Mouse (Mus musculus): ENCODE data around the gene Cntnap1. TPM values are rescaled to one million over a fixed set of nuclear protein-coding genes. Genes with fewer than 3 reads are reported as not detected.

Cntnap1 gene
- total RNA-seq, 2 experiments from 2014 or later, result 169 to 171 TPM

GRCm38 (mm10) chr11:101229361-101229900, 59.1 kb downstream of the Cntnap1 start:
- no peak for DNase-seq (ENCODE audit: low spot score in 2 of 2)
- Histone ChIP-seq H3K4me3 (no peak overlapping the region), H3K27ac (peak overlapping the region; percentile 90)
- TF ChIP-seq CTCF (conservative IDR thresholded peaks at IDR 0.05), result no peak

GRCm38 (mm10) chr11:101230061-101230511, 59.8 kb downstream of the Cntnap1 start:
- peak; percentile 30 to 48 for DNase-seq (ENCODE audit: low spot score in 2 of 2)
- no peak overlapping the region for H3K4me3 ChIP-seq
- no peak for TF ChIP-seq CTCF (conservative IDR thresholded peaks at IDR 0.05)
- H3K27ac ChIP-seq, result peak overlapping the region; percentile 90

GRCm38 (mm10) chr11:101230526-101230925, 60.2 kb downstream of the Cntnap1 start:
- TF ChIP-seq CTCF (conservative IDR thresholded peaks at IDR 0.05), result no peak
- no peak for DNase-seq (ENCODE audit: low spot score in 2 of 2)
- Histone ChIP-seq H3K27ac (peak overlapping the region; percentile 90), H3K4me3 (peak overlapping the region; percentile 32)

- Histone ChIP-seq H3K27ac (peak overlapping the region; percentile 90), H3K4me3 (peak overlapping the region; percentile 32)
- DNase-seq (ENCODE audit: low spot score in 2 of 2), result no peak
- no peak; the same call in 1 of the 2 replicates for TF ChIP-seq CTCF (conservative IDR thresholded peaks at IDR 0.05)
These were observed 60.9 kb downstream of the Cntnap1 start for GRCm38 (mm10) chr11:101230991-101231871.

GRCm38 (mm10) chr11:101232010-101232839, 61.9 kb downstream of the Cntnap1 start:
- TF ChIP-seq CTCF (conservative IDR thresholded peaks at IDR 0.05), result no peak
- peak overlapping the region; percentile 90 for H3K27ac ChIP-seq
- peak overlapping the region; percentile 32; the same call in 1 of the 2 replicates for H3K4me3 ChIP-seq
- DNase-seq (ENCODE audit: low spot score in 2 of 2), result no peak

- Histone ChIP-seq H3K4me3 (no peak overlapping the region), H3K27ac (no peak overlapping the region)
- no peak for TF ChIP-seq CTCF (conservative IDR thresholded peaks at IDR 0.05)
- DNase-seq (ENCODE audit: low spot score in 2 of 2), result no peak
These were observed 62.9 kb downstream of the Cntnap1 start for GRCm38 (mm10) chr11:101233240-101233639.

- H3K27ac ChIP-seq, result no peak overlapping the region
- no peak overlapping the region for H3K4me3 ChIP-seq
- no peak for TF ChIP-seq CTCF (conservative IDR thresholded peaks at IDR 0.05)
- DNase-seq (ENCODE audit: low spot score in 2 of 2), result no peak
These were observed 63.8 kb downstream of the Cntnap1 start for GRCm38 (mm10) chr11:101234124-101234523.

GRCm38 (mm10) chr11:101235429-101235828, 65.1 kb downstream of the Cntnap1 start:
- Histone ChIP-seq H3K27ac (no peak overlapping the region), H3K4me3 (no peak overlapping the region)
- TF ChIP-seq CTCF (conservative IDR thresholded peaks at IDR 0.05), result peak; percentile 51
- DNase-seq (ENCODE audit: low spot score in 2 of 2), result no peak

GRCm38 (mm10) chr11:101236782-101237181, 66.5 kb downstream of the Cntnap1 start:
- Histone ChIP-seq H3K27ac (no peak overlapping the region), H3K4me3 (no peak overlapping the region)
- no peak for DNase-seq (ENCODE audit: low spot score in 2 of 2)
- TF ChIP-seq CTCF (conservative IDR thresholded peaks at IDR 0.05), result no peak

- TF ChIP-seq CTCF (conservative IDR thresholded peaks at IDR 0.05), result no peak
- peak overlapping the region; percentile 90 for H3K27ac ChIP-seq
- H3K4me3 ChIP-seq, result no peak overlapping the region
- DNase-seq (ENCODE audit: low spot score in 2 of 2), result peak in 1 of 2 experiments; percentile 39
These were observed 67.8 kb downstream of the Cntnap1 start for GRCm38 (mm10) chr11:101238071-101238647.

Small RNA genes lying within 50 kb of the gene (microRNA-seq; reads per million reads assigned to microRNA genes)
- 0 reads per million in 2 experiments for gene Gm27626

Other genes starting within 250 kb of the Cntnap1 start
- gene Stat3, start 231.0 kb upstream of the Cntnap1 start, total RNA-seq (2021), result 10 to 100 TPM; 39.5 to 42.3 TPM
- gene Cavin1, start 199.6 kb upstream of the Cntnap1 start, total RNA-seq (2021), result 10 to 100 TPM; 14.3 to 16.3 TPM
- 100 to 1,000 TPM; 457 to 476 TPM for gene Atp6v0a1, start 161.1 kb upstream of the Cntnap1 start, total RNA-seq (2021)
- 1 to 10 TPM; 8.7 to 9.6 TPM for gene Naglu, start 100.5 kb upstream of the Cntnap1 start, total RNA-seq (2021)
- gene Hsd17b1, start 92.1 kb upstream of the Cntnap1 start, total RNA-seq (2021), result under 1 TPM; 0.71 to 0.92 TPM
- gene Coasy, start 88.0 kb upstream of the Cntnap1 start, total RNA-seq (2021), result 10 to 100 TPM; 24.9 to 25.8 TPM
- 10 to 100 TPM; 40.0 to 41.1 TPM for gene Mlx, start 83.2 kb upstream of the Cntnap1 start, total RNA-seq (2021)
- gene Psmc3ip, start 75.1 kb upstream of the Cntnap1 start, total RNA-seq (2021), result 1 to 10 TPM; 4.4 to 4.7 TPM
- gene Retreg3, start 50.6 kb upstream of the Cntnap1 start, total RNA-seq (2021), result 10 to 100 TPM; 55.0 to 56.6 TPM
- gene Tubg1, start 50.6 kb upstream of the Cntnap1 start, total RNA-seq (2021), result 10 to 100 TPM; 41.7 to 42.6 TPM
- 10 to 100 TPM; 40.2 to 44.5 TPM for gene Tubg2, start 14.6 kb upstream of the Cntnap1 start, total RNA-seq (2021)
- gene Plekhh3, start 828 bp downstream of the Cntnap1 start, total RNA-seq (2021), result 10 to 100 TPM; 14.5 to 15.4 TPM
- gene Ccr10, start 4.9 kb downstream of the Cntnap1 start, total RNA-seq (2021), result not detected
- 10 to 100 TPM; 73.6 to 81.8 TPM for gene Ezh1, start 55.9 kb downstream of the Cntnap1 start, total RNA-seq (2021)
- gene Ramp2, start 75.5 kb downstream of the Cntnap1 start, total RNA-seq (2021), result 10 to 100 TPM; 62.2 to 68.0 TPM
- 10 to 100 TPM; 68.8 to 69.4 TPM for gene Vps25, start 83.2 kb downstream of the Cntnap1 start, total RNA-seq (2021)
- gene Wnk4, start 90.0 kb downstream of the Cntnap1 start, total RNA-seq (2021), result 10 to 100 TPM; 11.3 to 11.4 TPM
- gene Cntd1, start 108.5 kb downstream of the Cntnap1 start, total RNA-seq (2021), result under 1 TPM; 0.29 to 0.56 TPM
- 100 to 1,000 TPM in 1 of 2 experiments, 10 to 100 TPM in 1; 95.5 to 108 TPM for gene Coa3, start 108.6 kb downstream of the Cntnap1 start, total RNA-seq (2021)
- 100 to 1,000 TPM; 219 to 223 TPM for gene Becn1, start 131.8 kb downstream of the Cntnap1 start, total RNA-seq (2021)
- 100 to 1,000 TPM; 121 TPM for gene Psme3, start 145.7 kb downstream of the Cntnap1 start, total RNA-seq (2021)
- gene Aoc2, start 154.5 kb downstream of the Cntnap1 start, total RNA-seq (2021), result 1 to 10 TPM; 6.8 to 7.5 TPM
- under 1 TPM; 0.64 to 0.74 TPM for gene Aoc3, start 160.1 kb downstream of the Cntnap1 start, total RNA-seq (2021)
- gene G6pc, start 197.0 kb downstream of the Cntnap1 start, total RNA-seq (2021), result not detected
- gene Aarsd1, start 247.1 kb downstream of the Cntnap1 start, total RNA-seq (2021), result 10 to 100 TPM; 47.2 to 51.2 TPM